Mouse (Mus musculus) lung, embryonic 15.5 days (tissue): Measurements from ENCODE around the gene Cdc42. TPM values are rescaled to one million over a fixed set of nuclear protein-coding genes. Genes with fewer than 3 reads are reported as not detected.

Source experiments
- ATAC-seq: fragments of 200-750 bp; cut with Nextera tagmentation; 2 replicates; pipeline ENCODE4 v1.8.0; 2017; ENCODE audit warnings: moderate number of reproducible peaks, borderline replicate concordance; ENCODE audit not compliant: low FRiP score, low TSS enrichment; ENCODE audit errors: extremely low read depth
- H3K27ac ChIP-seq: fragments of 300-500 bp; sonication (generic); 2 replicates; pipeline ENCODE4 v1.5.1; 2015; ENCODE audit warnings: moderate library complexity, mild to moderate bottlenecking, inconsistent platforms
- H3K27me3 ChIP-seq: fragments of 300-500 bp; sonication (generic); 2 replicates; pipeline ENCODE4 v1.6.1; 2015; ENCODE audit warnings: inconsistent platforms
- H3K36me3 ChIP-seq: fragments of 300-500 bp; sonication (generic); 2 replicates; pipeline ENCODE4 v1.6.1; 2015; ENCODE audit warnings: inconsistent platforms
- H3K4me1 ChIP-seq: fragments of 300-500 bp; sonication (generic); 2 replicates; pipeline ENCODE4 v1.6.1; 2015; ENCODE audit warnings: inconsistent platforms
- H3K4me2 ChIP-seq: fragments of 300-500 bp; sonication (generic); 2 replicates; pipeline ENCODE4 v1.6.1; 2015; ENCODE audit warnings: inconsistent platforms, mild to moderate bottlenecking, moderate library complexity
- H3K4me3 ChIP-seq: fragments of 300-500 bp; sonication (generic); 2 replicates; pipeline ENCODE4 v1.5.1; 2015; ENCODE audit warnings: mild to moderate bottlenecking, inconsistent platforms
- H3K9ac ChIP-seq: fragments of 300-500 bp; sonication (generic); 2 replicates; pipeline ENCODE4 v1.6.1; 2015; ENCODE audit warnings: inconsistent platforms
- H3K9me3 ChIP-seq: fragments of 300-500 bp; sonication (generic); 2 replicates; pipeline ENCODE4 v1.6.1; 2016; ENCODE audit warnings: inconsistent platforms
- WGBS: fragments of 180-500 bp; shearing (Covaris S2); methylation state at CpG from one replicate; pipeline ENCODE4 v1.1.7; 2015; 5-methylcytosine and 5-hydroxymethylcytosine counted together
- polyA plus RNA-seq: library from polyadenylated mRNA; unstranded; fragments of >200 nt; fragmentation: Nextera tagmentation; extraction: Ambion mirVana; gene quantifications from 2 replicates; pipeline ENCODE4 v1.2.1, GENCODE M21; 2015

Gene Cdc42
- polyA plus RNA-seq, 1 experiment from 2014 or later = 709 TPM

DNA sequence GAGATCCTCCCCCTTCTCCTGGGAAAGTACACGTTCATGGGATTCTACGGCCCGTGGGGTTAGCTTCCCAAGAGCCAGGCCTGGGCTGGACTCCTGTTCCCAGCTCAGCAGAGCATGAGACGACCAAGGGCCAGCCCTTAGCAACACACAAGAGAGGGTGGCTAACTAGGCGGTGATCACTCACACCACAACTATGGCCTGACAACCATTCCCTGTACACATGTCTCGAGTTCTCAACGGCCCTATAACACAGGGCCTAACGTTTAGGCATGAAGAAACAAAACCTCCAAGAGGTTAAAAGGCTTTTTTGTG, 51.0 kb downstream of the Cdc42 start:
- H3K9me3 ChIP-seq = no peaks in the 10 kb centered on the region
- H3K4me3 ChIP-seq = no peak overlapping the region
- H3K36me3 ChIP-seq = 0 out of 2 replicates have a peak, but pooled peaks cover 6% of the 10 kb centered on the region
- WGBS = 61% methylated on average over 8 of the region's 8 CpGs
- peaks cover 6% of the 10 kb centered on the region; the same call in 1 of the 2 replicates for H3K4me1 ChIP-seq
- no peak overlapping the region for H3K9ac ChIP-seq
- H3K4me2 ChIP-seq = no peak overlapping the region
- no peak for ATAC-seq
- no peaks in the 10 kb centered on the region for H3K27me3 ChIP-seq
- H3K27ac ChIP-seq = no peak overlapping the region

DNA sequence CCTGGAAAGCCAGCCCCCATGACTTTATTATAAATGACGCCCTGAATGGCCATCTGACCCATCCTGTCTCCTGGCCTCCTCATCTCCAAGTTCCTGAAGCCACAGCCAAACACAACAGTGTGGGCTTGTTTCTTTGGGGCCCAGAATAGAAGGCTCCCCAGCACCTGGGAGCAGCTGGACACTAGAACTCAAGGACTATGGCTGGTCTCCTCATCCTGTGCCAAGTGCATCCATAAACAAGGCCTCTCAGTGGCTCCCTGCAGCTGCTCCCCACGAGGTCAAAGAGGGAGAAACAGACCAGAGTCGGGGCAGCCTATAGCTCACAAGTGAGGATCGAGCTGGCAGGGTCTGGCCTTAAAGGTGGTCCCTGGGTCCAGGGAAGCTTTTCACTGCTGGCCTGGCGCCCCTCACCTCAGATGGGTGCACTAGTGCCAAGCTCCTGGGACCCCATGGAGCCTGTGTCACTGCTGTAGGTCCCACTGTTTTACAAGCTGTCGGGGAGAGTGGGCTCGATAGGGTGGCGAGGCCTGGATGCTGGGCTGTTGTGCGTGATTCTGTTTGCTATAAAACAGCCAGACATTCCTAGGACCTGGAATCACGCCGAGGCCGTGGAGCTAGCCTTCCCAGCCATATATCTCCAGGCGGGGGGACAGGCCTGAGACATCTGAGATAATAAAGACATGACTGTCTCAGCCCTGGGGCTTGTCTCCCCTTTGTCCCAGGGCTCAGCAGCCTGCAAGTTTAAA, 51.5 kb downstream of the Cdc42 start:
- Histone ChIP-seq H3K27me3 (no peaks in the 10 kb centered on the region), H3K9me3 (no peaks in the 10 kb centered on the region), H3K4me3 (no peak overlapping the region), H3K9ac (no peak overlapping the region), H3K36me3 (0 out of 2 replicates have a peak, but pooled peaks cover 6% of the 10 kb centered on the region), H3K4me1 (peaks cover 6% of the 10 kb centered on the region; the same call in 1 of the 2 replicates), H3K27ac (no peak overlapping the region), H3K4me2 (no peak overlapping the region)
- 62% methylated on average over 13 of the region's 13 CpGs for WGBS
- no peak for ATAC-seq

DNA sequence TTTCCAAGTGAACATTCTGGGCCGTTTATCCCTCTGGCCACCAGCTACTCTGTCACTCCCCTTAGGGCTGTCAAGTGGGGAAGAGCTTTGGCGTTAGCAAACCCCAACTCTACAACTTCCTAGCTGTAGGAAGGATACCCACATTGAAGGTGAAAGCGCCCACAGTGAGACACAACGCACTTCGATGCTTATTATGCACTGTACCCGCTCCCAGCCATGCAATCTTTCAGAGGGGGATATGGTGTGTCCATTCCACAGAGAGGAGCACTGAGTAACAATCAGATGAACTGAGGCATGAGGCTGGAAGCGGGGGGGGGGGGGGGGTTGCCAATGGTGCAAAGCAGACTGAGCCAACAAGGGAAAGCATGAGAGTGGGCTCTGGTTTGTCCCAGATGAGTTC, 52.5 kb downstream of the Cdc42 start:
- H3K4me2 ChIP-seq = no peak overlapping the region
- no peaks in the 10 kb centered on the region for H3K9me3 ChIP-seq
- H3K27me3 ChIP-seq = no peaks in the 10 kb centered on the region
- no peak for ATAC-seq
- 0 out of 2 replicates have a peak, but pooled peaks cover 2% of the 10 kb centered on the region for H3K36me3 ChIP-seq
- WGBS = 80% methylated on average over 7 of the region's 7 CpGs
- H3K9ac ChIP-seq = no peak overlapping the region
- H3K27ac ChIP-seq = no peak overlapping the region
- peaks cover 6% of the 10 kb centered on the region; the same call in 1 of the 2 replicates for H3K4me1 ChIP-seq
- no peak overlapping the region for H3K4me3 ChIP-seq

DNA sequence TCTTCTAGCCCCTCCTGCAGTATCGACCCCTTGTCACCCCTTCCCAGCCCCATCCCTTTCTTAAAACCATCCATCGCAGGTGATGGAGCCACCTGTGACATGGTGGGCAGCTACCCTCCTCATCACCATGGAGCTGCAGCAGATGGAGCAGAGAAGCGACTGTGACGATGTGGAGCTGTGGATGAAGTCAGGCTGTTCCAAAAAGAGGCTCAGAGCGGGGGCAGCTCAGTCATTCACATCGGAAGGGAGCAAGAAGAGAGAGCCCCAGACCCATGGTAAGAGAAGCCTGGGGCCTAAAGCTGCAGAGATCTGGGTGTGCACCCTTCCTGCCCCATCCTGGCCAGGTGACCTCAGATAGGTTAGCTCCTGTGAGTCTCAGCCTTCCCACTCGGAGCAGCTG, 53.4 kb downstream of the Cdc42 start:
- Histone ChIP-seq H3K4me3 (no peak overlapping the region), H3K36me3 (no peaks in the 10 kb centered on the region), H3K9ac (no peak overlapping the region), H3K9me3 (no peaks in the 10 kb centered on the region), H3K4me2 (no peak overlapping the region), H3K4me1 (peaks cover 6% of the 10 kb centered on the region; the same call in 1 of the 2 replicates), H3K27ac (no peak overlapping the region), H3K27me3 (no peaks in the 10 kb centered on the region)
- WGBS = 75% methylated on average over 7 of the region's 7 CpGs
- no peak for ATAC-seq

DNA sequence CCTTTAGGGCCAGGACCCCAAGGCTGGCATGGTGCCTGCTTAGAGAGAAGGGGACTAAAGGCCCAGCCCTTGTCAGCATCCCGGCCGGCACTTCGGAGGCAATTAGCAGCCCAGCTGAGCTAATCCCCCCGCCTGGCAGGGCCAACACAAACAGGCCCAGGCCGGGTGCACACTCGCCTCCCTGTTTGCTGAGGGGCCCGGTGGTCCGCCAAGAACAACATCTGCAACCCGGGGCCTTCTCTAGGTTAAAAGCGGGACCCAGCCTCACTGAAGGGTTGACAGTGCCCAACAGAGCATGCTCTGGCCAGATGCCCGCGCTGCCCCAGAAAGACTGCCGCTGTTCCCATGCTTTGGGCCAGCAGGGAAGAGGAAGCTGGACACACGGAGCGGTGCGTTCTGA, 55.9 kb downstream of the Cdc42 start:
- no peaks in the 10 kb centered on the region for H3K9me3 ChIP-seq
- WGBS = 51% methylated on average over 16 of the region's 16 CpGs
- no peaks in the 10 kb centered on the region for H3K36me3 ChIP-seq
- H3K4me2 ChIP-seq = no peak overlapping the region
- H3K27me3 ChIP-seq = no peaks in the 10 kb centered on the region
- H3K9ac ChIP-seq = no peak overlapping the region
- ATAC-seq = no peak
- peaks cover 6% of the 10 kb centered on the region; the same call in 1 of the 2 replicates for H3K4me1 ChIP-seq
- H3K4me3 ChIP-seq = no peak overlapping the region
- no peak overlapping the region for H3K27ac ChIP-seq

DNA sequence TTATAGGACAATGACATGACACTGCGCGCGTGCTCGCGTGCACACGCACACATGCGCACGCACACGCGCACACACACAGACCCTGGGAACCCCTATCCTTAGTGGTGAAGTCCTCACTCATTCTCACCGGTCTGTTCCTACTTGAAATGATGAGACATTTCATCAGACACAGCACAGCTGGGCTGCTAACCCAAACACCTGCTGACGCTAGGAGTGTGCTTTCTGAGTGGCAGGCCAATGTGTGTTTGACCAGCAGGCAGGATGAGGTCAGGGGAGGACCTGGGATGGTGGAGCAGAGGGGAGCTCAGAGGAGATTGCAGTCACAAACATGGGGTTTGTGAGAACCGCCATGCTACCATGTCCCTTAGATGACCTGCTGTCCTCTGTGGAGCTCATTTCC, 57.3 kb downstream of the Cdc42 start:
- no peak overlapping the region for H3K9ac ChIP-seq
- H3K27me3 ChIP-seq = no peaks in the 10 kb centered on the region
- H3K9me3 ChIP-seq = no peaks in the 10 kb centered on the region
- WGBS = 87% methylated on average over 13 of the region's 13 CpGs
- no peaks in the 10 kb centered on the region for H3K4me1 ChIP-seq
- no peak overlapping the region for H3K4me3 ChIP-seq
- H3K4me2 ChIP-seq = no peak overlapping the region
- ATAC-seq = no peak
- H3K36me3 ChIP-seq = no peaks in the 10 kb centered on the region
- no peak overlapping the region for H3K27ac ChIP-seq

DNA sequence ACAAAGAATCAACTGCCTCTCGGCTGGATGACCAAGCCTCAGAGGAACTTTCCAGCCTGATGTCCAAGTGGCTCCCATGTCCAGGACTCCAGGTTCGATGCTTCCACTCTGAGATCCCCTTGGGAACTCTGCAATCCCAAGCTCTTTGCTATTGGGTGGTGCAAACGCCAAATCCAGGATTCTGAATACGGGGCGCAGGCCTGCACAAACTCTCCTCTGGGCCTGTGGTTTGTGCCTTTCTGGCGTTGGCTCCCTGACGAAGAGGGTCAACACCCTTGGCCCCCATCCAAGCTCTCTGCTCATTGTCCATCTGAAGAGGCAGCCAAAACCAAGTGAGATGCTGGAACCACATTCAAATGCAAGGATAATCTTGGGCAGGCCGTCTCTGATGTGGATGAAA, 59.1 kb downstream of the Cdc42 start:
- Histone ChIP-seq H3K27me3 (no peaks in the 10 kb centered on the region), H3K36me3 (no peaks in the 10 kb centered on the region)

DNA sequence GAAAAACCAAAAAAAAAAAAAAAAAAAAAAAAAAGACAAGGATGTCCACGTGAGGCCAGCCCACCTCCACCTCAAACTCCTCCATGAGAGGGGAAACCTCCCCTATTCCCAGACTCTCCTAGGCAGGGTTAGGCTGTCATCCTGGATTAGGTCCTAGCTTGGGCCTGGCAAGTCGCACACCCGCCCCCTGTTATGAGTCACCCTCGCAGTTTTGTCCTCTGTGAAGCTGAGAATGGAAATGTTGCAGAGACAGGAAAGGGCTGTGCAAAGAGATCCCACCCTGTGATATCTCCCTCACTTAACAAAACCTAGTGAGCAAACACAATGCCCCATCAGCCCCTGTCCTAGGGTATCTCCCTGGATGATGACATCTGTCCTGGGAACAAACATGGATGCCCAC, 59.9 kb downstream of the Cdc42 start:
- H3K9ac ChIP-seq = no peak overlapping the region
- WGBS = 80% methylated on average over 4 of the region's 4 CpGs
- H3K36me3 ChIP-seq = no peaks in the 10 kb centered on the region
- no peak overlapping the region for H3K4me3 ChIP-seq
- ATAC-seq = no peak
- H3K4me1 ChIP-seq = no peaks in the 10 kb centered on the region
- no peak overlapping the region for H3K4me2 ChIP-seq
- no peaks in the 10 kb centered on the region for H3K27me3 ChIP-seq
- H3K9me3 ChIP-seq = no peaks in the 10 kb centered on the region
- no peak overlapping the region for H3K27ac ChIP-seq

More for the DNA sequence above, 59.1 kb downstream of the Cdc42 start:
- Histone ChIP-seq H3K4me3 (no peak overlapping the region), H3K27ac (no peak overlapping the region), H3K4me1 (no peaks in the 10 kb centered on the region), H3K9me3 (no peaks in the 10 kb centered on the region), H3K9ac (no peak overlapping the region), H3K4me2 (no peak overlapping the region)
- 68% methylated on average over 8 of the region's 8 CpGs for WGBS
- no peak for ATAC-seq

DNA sequence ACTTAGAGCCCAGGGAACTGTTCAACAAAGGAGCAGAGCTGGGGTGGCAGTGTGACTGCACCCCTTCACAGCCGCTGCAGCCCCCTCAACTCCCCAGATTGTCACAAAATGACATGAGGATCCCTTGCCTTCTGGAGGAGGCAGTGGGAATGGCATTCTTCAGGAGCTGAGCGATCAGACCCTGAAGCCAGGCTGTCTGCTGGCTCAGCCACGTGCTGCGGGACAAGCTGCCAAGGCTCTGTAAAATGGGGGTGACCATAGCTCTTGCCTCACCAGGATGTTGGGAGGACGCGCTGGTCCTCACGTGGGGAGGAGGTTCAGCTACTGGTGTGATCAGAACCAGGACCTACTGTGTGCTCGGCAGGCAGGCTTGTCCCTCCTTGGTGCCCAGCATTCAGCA, 62.6 kb downstream of the Cdc42 start:
- Histone ChIP-seq H3K27ac (no peak overlapping the region), H3K9ac (no peak overlapping the region), H3K9me3 (no peaks in the 10 kb centered on the region), H3K36me3 (no peaks in the 10 kb centered on the region), H3K4me3 (no peak overlapping the region), H3K4me2 (no peak overlapping the region), H3K4me1 (no peaks in the 10 kb centered on the region), H3K27me3 (no peaks in the 10 kb centered on the region)
- 79% methylated on average over 8 of the region's 8 CpGs for WGBS
- no peak for ATAC-seq

DNA sequence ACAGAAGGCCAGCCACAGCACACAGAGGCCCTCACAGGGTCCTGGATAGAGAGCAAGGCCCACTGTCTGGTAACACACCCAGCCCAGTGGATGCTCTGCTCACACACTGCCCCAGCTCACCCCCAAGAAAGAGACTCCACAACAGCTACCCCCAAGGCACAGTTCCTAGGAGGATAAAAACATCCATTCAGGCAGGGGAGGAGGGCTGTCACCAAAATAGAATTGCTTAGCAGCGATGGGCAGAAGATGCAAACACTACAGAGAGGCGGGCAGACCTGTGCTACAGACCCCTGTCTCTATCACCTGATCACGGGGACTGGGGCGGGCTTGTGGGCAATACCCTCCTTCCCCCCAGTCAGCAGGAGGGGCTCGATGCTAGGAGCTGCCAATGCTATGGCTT, 63.0 kb downstream of the Cdc42 start:
- 73% methylated on average over 5 of the region's 5 CpGs for WGBS
- Histone ChIP-seq H3K4me3 (no peak overlapping the region), H3K4me1 (no peaks in the 10 kb centered on the region), H3K27me3 (no peaks in the 10 kb centered on the region), H3K27ac (no peak overlapping the region), H3K36me3 (no peaks in the 10 kb centered on the region), H3K4me2 (no peak overlapping the region), H3K9ac (no peak overlapping the region), H3K9me3 (no peaks in the 10 kb centered on the region)
- ATAC-seq = no peak

DNA sequence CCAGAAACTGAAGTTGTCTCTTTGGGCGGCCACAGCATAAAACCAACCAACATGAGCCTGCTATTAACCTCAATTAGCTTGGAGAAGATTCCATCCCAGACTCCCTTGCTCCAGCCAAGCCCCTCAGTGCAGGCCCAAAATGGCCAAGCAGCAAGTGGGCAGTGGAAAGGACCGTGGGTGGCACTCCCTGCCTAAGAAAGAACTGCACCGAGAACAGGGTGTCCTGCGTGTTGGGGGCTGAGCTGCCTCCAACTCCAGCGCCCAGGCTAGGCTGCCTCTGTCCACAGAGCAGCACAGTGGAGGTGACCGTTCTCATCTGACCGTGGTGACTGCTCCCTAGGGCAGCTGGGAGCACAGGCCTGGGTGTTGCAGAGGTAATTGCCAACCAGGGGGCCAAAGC, 63.5 kb downstream of the Cdc42 start:
- Histone ChIP-seq H3K36me3 (no peaks in the 10 kb centered on the region), H3K27me3 (no peaks in the 10 kb centered on the region), H3K4me2 (no peak overlapping the region), H3K27ac (no peak overlapping the region), H3K9me3 (no peaks in the 10 kb centered on the region), H3K9ac (no peak overlapping the region), H3K4me3 (no peak overlapping the region), H3K4me1 (no peaks in the 10 kb centered on the region)
- ATAC-seq = no peak
- 66% methylated on average over 7 of the region's 7 CpGs for WGBS

DNA sequence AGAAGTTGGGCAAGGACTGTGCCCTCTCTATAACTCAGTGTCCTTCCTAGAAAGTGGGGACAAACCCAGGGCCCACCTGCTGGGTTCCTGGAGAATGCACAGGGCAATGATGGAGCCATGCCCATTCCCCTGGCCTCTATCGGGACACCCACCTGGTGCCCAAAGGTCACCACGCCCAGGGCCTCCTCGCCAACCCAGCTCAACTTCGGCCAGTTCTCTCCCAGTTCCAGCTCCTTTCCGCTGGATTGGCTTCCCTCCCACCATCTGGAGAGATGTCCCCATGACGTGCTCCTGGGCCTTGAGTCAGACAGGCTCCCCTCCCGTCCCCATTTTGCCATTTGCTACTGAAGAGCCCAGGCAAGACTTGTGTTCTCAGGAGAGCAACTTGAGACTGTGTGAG, 64.9 kb downstream of the Cdc42 start:
- Histone ChIP-seq H3K9ac (no peak overlapping the region), H3K4me2 (no peak overlapping the region), H3K27ac (no peak overlapping the region), H3K36me3 (no peaks in the 10 kb centered on the region), H3K9me3 (no peaks in the 10 kb centered on the region), H3K4me1 (no peaks in the 10 kb centered on the region), H3K4me3 (no peak overlapping the region), H3K27me3 (no peaks in the 10 kb centered on the region)
- WGBS = 88% methylated on average over 7 of the region's 7 CpGs
- ATAC-seq = no peak

DNA sequence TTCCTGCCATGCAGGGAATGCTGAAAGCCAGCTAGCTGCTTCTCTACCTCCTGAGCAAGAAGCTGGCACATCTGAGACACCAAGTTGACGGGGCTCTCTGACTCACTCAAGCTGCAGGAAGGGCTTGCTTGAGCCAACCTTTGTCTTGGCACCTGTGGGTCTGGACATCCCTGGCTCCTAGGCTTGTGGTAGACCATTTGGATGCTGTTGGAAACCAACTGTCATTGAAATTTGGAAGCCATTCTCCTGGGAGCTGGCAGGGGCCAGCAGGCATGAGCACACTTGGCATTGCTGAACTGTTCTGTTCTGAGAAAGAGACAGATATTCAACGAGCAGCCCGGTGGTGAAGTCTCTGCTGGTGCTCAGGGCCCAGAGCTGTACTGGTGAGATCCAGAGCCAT, 67.3 kb downstream of the Cdc42 start:
- H3K4me3 ChIP-seq = no peak overlapping the region
- no peak overlapping the region for H3K4me2 ChIP-seq
- H3K27me3 ChIP-seq = no peaks in the 10 kb centered on the region
- no peak overlapping the region for H3K27ac ChIP-seq
- WGBS = 73% methylated on average over 3 of the region's 3 CpGs
- no peak for ATAC-seq
- no peaks in the 10 kb centered on the region for H3K9me3 ChIP-seq
- no peak overlapping the region for H3K9ac ChIP-seq
- H3K36me3 ChIP-seq = no peaks in the 10 kb centered on the region
- H3K4me1 ChIP-seq = no peaks in the 10 kb centered on the region
